Mouse (Mus musculus) layer of hippocampus, postnatal 14 days (tissue): ENCODE results near the gene Slc25a30. TPM values are rescaled to one million over a fixed set of nuclear protein-coding genes. Genes with fewer than 3 reads are reported as not detected.
"Not testable (repeated sequence)": the region's sequence is repeated elsewhere in the genome, so short reads cannot be mapped to it uniquely, and the experiment has no call there.

ENCODE experiments used
- DNase-seq, 2 experiments: peaks; one replicate each; pipeline ENCODE4 v3.0.0; 2021 to 2022; ENCODE audit warnings: low spot score in 2 of 2, mixed read lengths in 1 of 2
- total RNA-seq, 2 experiments: library from RNA; stranded (reverse); gene quantifications; 2 replicates each; pipeline ENCODE4 v1.2.3; 2021

Gene Slc25a30
- total RNA-seq, 2 experiments from 2014 or later = 10.5 to 15.2 TPM

DNA sequence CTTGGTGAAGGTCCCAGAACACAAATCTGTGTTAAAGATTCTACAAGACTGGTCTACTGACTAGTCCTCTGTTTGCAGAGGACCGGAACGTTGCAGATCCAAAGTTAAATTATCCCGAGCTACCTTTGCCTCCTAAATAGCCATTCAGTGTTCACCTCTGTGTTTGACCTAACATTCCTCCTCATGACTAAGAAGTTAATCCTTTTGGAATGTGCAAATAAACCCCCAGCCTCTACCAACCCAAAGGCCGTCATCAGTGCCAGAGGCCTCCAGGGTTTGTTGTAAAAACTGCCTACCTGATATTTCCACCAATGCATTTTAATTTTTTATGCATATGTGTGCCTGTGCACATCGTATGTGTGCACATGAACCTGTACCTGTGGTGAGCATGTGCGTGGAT lies 7.5 kb upstream of the Slc25a30 start:
- no peak for DNase-seq

DNA sequence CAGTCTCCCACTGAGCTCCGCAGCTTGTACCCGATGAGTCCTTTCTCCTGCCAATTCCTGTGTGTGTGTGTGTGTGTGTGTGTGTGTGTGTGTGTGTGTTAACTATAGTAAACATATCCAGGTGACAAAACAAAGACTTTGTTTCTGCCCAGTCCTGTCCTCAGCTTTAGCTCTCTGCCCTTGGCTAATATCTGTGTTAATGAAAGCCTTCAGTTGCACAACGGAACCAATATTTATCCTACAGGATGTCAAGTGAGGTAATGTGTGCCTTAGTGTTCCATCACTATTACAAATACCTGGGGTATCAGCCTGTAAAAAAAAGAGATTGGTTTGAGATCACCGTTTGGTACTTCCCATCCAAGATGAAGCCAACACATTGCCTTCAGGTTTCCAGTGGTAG lies 6.3 kb upstream of the Slc25a30 start:
- no peak for DNase-seq

DNA sequence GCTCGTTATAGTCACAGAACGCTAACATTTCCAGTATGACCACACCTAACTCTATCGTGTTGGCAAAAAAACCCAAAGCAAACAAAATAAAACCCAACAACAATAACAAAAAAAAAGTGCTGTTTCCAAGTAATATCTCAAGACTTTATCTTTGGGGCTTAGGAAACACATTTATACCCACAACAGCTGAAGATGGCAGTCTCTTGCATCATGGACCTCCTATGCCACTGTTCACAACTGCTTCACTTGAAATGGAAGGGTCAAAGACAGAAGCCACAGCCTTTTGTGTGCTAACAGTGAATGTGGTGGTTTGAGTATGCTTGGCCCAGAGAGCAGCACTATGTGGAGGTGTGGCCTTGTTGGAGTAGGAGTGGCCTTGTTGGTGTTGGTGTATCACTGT lies 4.5 kb upstream of the Slc25a30 start:
- DNase-seq = no peak

- no peak for DNase-seq
Observed at GRCm38 (mm10) chr14:75790411-75790996, 3.7 kb upstream of the Slc25a30 start.

DNA sequence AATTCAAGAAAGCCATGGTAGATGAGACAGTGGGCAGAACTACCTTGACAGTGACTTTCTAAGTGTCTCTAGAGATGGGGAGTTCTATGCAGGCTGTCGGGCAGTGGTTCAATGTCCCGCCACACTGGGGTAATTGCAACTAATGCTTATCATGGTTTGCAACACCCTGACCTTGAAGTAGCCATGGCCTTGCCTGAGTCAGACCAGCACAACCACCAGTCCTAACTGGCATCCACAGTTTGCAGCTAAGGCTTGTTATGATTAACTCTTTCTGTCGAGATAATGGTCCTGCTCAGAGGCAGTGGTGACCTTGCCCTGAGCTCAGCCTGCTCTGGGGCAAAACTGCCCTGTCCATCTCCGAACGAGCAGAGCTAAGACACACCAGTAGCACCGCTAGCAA lies 2.5 kb upstream of the Slc25a30 start:
- DNase-seq = no peak

DNA sequence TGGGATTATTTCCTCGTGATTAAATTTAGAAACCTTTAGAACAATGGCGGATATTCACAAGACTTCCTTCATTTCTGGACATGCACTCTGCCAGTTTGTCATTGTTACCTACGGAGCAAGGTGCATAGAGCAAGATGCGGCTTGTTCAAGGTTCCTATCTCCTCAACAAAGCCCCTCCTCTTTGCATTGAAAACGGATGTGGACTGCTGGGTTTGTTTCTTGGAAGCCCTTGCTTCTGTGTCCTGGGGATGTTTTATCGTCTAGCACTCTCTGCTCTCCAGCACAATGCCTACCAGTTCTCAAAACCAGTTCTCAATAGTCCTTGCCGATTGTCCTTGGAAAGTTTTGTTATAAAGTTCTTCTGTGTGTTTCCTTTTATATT lies 948 bp upstream of the Slc25a30 start:
- no peak for DNase-seq

- DNase-seq = peak in 1 of 2 experiments; percentile 42
Observed at GRCm38 (mm10) chr14:75786424-75786867, 391 bp downstream of the Slc25a30 start.

DNA sequence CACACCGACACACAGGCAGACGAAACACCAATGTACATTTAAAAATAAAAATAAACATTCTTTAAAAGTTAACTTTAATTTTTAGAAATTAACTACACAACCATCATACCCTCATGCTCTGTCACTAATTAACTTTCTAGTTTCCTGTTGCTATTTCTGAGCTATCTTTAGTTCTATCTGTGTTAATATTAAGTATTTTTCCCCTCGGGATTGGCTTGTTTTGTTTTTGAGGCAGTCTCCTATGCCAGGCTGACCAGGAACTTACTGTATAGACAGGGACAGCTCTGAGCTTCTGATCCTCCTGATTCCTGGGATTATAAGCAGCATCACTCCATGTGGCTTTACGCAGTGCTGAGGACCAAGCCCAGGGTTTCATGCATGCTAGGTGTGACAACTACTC lies 6.9 kb downstream of the Slc25a30 start:
- DNase-seq = no peak

DNA sequence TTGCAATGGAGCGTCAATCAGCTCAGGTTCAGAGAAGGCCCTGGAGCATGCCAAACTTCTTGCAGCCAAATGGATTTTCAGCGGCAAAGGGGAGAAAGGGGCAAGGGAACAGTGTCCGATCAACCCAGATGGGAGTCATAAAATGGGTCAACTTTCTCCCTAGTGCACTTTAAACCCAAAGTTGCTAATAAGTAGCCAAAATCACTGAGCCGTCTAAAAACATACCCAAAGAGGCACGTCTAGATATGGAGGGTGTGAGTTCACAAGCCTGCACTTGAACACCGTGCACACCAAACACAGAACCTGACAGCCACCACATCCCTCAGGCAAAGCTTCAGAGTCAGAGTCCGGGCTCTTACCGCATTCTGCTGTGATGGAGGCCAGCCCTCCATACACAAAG lies 10.2 kb downstream of the Slc25a30 start:
- no peak for DNase-seq

DNA sequence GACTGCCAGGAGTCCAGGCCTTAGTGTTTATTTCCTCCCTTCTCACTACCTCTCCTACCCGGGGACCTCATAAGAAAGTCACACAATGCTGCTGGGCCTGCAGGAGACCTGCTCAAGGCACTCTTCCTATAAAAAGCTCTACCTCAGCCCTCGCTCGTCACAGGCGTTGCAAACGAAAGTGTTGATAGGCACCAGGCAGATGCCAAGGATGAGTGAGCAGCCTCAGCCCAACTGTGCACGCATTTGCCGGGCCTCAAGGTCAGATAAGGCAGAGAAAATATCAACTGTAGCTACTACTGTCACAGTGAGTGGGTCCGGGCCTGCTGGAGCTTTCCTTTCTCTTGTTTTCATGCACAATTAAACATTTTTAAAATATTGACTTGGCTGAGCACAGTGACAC lies 13.4 kb downstream of the Slc25a30 start:
- DNase-seq = no peak

DNA sequence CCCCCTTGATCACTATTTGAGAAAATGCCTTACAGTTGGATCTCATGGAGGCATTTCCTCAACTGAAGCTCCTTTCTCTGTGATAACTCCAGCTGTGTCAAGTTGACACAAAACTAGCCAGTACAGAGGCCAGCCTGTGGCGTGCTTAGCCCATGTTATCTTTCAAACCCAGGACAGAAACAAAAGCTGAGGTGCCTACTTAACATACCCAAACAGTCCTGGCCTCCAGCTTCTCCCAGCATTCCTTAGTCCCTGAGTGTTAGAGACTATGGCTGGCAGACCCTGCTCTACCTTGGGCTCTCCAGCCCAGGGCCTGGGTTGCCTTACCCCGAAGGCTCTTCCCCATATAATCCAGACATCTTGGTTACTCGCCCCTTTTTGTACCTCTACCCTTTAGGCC lies 14.4 kb downstream of the Slc25a30 start:
- not testable (repeated sequence) for DNase-seq

GRCm38 (mm10) chr14:75771101-75771501 lies 15.7 kb downstream of the Slc25a30 start:
- no peak for DNase-seq

GRCm38 (mm10) chr14:75769334-75769733 lies 17.5 kb downstream of the Slc25a30 start:
- no peak for DNase-seq

GRCm38 (mm10) chr14:75768275-75768608 lies 18.6 kb downstream of the Slc25a30 start:
- no peak for DNase-seq

- DNase-seq = peak; percentile 44 to 83
Observed at GRCm38 (mm10) chr14:75767492-75768274, 19.2 kb downstream of the Slc25a30 start.

- peak in 1 of 2 experiments; percentile 52 for DNase-seq
Observed at GRCm38 (mm10) chr14:75761028-75761805, 25.6 kb downstream of the Slc25a30 start.

DNA sequence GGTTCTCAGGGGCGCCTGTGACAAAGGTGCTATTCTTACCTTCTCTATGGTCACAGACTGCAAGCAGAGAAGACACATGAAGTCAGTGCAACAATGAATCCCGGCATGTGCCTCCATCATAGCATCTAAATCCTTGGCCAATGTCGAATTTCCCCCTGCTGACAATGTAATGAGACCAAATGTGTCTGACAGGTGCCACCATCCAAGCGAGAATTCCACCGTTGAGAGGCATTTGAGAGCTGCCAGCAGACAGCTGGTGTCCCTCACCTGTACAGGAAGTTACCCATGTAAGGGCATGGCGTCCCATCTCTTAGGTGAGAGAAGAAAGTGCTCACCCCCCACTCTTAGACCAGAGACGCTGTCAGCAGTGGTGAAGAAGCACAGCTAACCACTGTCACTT lies 28.4 kb downstream of the Slc25a30 start:
- DNase-seq = no peak

- no peak for DNase-seq
Observed at GRCm38 (mm10) chr14:75757821-75758220, 29.0 kb downstream of the Slc25a30 start.

DNA sequence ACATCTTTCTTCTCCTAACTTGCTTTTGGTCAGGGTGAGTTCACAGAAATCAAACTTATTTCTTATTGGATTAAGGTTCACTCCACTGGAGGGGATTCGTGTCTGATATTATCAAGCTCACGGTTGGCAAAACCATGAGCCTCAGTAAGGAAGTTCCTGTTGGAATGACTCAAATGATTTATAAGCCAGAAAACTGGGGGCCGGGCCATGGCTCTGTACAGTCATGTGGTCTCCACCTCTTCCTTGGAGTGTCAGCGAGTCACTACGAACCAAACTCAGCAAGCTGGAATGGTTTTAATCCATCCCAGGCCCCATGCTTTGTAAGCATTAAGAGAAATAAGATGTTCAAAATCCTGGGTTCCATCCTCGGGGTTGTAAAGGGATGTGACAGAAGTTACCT lies 29.9 kb downstream of the Slc25a30 start:
- no peak for DNase-seq

- DNase-seq = peak; percentile 96 to 98
Observed at GRCm38 (mm10) chr14:75753991-75754817, 32.6 kb downstream of the Slc25a30 start, which contains the start of gene Cog3. Gene Cog3 (minus strand): TSS chr14:75754517.

DNA sequence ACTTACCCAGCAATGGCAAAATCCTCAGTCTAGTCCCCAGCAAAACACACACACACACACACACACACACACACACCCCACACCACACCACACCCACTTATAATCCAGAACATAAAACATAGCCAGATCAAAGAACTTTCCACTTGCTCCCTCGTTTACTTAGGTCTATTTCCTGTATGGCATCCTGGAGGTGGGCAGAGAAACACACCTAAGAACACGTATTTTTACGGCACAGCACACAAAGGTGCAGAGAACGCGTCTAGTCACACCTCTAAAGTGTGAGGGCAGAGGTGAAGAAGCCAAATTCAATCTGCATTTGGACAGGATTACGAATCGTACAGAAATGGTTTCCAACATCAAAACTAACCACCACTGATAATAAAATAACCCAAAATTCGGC lies 33.6 kb downstream of the Slc25a30 start:
- no peak for DNase-seq
